Mouse (Mus musculus) kidney, embryonic 16.5 days (tissue): ENCODE results near the gene Lpcat1. TPM values are rescaled to one million over a fixed set of nuclear protein-coding genes. Genes with fewer than 3 reads are reported as not detected.

Experiments used
- ATAC-seq: fragments of 200-750 bp; cut with Nextera tagmentation; 2 replicates; pipeline ENCODE4 v1.8.0; 2017; ENCODE audit warnings: moderate TSS enrichment; ENCODE audit not compliant: low FRiP score, low TSS enrichment
- H3K27ac ChIP-seq: fragments of 300-500 bp; sonication (generic); 2 replicates; pipeline ENCODE4 v1.5.1; 2014; ENCODE audit warnings: low read length
- H3K27me3 ChIP-seq: fragments of 300-500 bp; sonication (generic); 2 replicates; pipeline ENCODE4 v1.6.1; 2014; ENCODE audit warnings: low read length, control low read depth, mixed read lengths; ENCODE audit not compliant: insufficient read depth
- H3K36me3 ChIP-seq: fragments of 300-500 bp; sonication (generic); 2 replicates; pipeline ENCODE4 v1.6.1; 2014; ENCODE audit warnings: low read length, control low read depth, mixed read lengths; ENCODE audit not compliant: insufficient read depth
- H3K4me1 ChIP-seq: fragments of 300-500 bp; sonication (generic); 2 replicates; pipeline ENCODE4 v1.6.1; 2014; ENCODE audit warnings: low read length, control low read depth, mixed read lengths; ENCODE audit not compliant: insufficient read depth
- H3K4me2 ChIP-seq: fragments of 300-500 bp; sonication (generic); replicated peaks from 2 replicates; pipeline ENCODE4 v1.6.1; 2014; ENCODE audit warnings: low read depth, low read length
- H3K4me3 ChIP-seq: fragments of 300-500 bp; sonication (generic); 2 replicates; pipeline ENCODE4 v1.5.1; 2014; ENCODE audit warnings: mild to moderate bottlenecking, low read length
- H3K9ac ChIP-seq: fragments of 300-500 bp; sonication (generic); replicated peaks from 2 replicates; pipeline ENCODE4 v1.6.1; 2014; ENCODE audit warnings: low read length
- H3K9me3 ChIP-seq: fragments of 300-500 bp; sonication (generic); 2 replicates; pipeline ENCODE4 v1.6.1; 2016; ENCODE audit warnings: low read length, control low read depth
- WGBS: fragments of 180-500 bp; shearing (Covaris S2); extraction: QIAGEN DNeasy Blood & Tissue Kit; methylation state at CpG from one replicate; pipeline ENCODE4 v1.1.7; 2014; 5-methylcytosine and 5-hydroxymethylcytosine counted together
- polyA plus RNA-seq: library from polyadenylated mRNA; unstranded; fragments of >200 nt; fragmentation: Nextera tagmentation; extraction: Ambion mirVana; gene quantifications from 2 replicates; pipeline ENCODE4 v1.2.1, GENCODE M21; 2015

Gene Lpcat1
- polyA plus RNA-seq, 1 experiment from 2014 or later = 31.1 TPM

- Histone ChIP-seq H3K4me3 (no peak overlapping the region), H3K4me1 (no peaks in the 10 kb centered on the region), H3K9me3 (no peaks in the 10 kb centered on the region), H3K27me3 (no peaks in the 10 kb centered on the region), H3K9ac (no peak overlapping the region), H3K4me2 (no peak overlapping the region), H3K36me3 (no peaks in the 10 kb centered on the region), H3K27ac (no peak overlapping the region)
- WGBS = 74% methylated on average over 7 of the region's 7 CpGs
- no peak for ATAC-seq
Observed at GRCm38 (mm10) chr13:73432466-73433149, 34.4 kb upstream of the Lpcat1 start.

DNA sequence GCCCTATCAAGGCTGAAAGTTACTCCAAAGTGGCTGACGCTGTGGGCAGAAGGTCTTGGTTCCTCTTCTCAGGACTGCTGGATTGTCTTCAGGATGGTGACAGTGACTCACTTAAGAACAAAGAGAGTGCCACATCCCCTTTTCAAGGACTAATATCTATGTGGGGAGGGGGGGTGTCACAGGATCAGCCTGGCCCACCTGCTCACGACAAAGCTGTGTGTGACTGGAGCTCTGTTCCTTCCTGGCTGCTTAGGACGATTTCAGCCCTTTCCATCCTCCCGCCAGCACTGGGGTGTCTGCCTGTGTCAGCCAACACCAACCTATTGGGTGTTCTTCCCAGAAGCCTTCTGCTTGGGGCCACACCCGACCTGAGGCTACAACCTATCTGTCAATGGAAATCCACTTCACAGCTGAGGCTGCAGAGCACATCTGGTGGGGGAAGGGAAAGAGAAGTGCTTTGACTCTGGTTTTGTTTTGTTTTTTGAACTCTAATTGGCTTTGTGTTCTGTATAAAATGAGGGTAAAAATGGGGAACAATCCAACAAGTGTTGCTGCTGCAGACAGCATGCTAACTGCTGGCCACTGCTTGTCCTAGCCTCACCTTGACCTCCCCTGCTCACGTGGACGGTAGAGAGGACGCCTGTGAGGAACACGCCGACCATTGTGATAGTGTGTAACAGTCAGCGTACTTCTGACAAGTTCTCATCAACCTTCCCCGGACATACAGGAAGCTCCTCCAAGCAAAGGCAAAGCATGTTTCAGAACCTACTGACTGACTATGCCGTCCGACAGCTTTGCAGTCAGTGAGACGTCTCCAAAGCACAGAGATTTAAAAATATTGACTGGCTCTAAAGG, 33.1 kb upstream of the Lpcat1 start:
- no peak overlapping the region for H3K4me2 ChIP-seq
- no peak overlapping the region for H3K4me3 ChIP-seq
- no peaks in the 10 kb centered on the region for H3K36me3 ChIP-seq
- no peaks in the 10 kb centered on the region for H3K9me3 ChIP-seq
- no peaks in the 10 kb centered on the region for H3K27me3 ChIP-seq
- no peak overlapping the region for H3K9ac ChIP-seq
- no peaks in the 10 kb centered on the region for H3K4me1 ChIP-seq
- no peak overlapping the region for H3K27ac ChIP-seq
- 76% methylated on average over 15 of the region's 15 CpGs for WGBS
- no peak for ATAC-seq

- no peak overlapping the region for H3K27ac ChIP-seq
- no peaks in the 10 kb centered on the region for H3K27me3 ChIP-seq
- WGBS = 73% methylated on average over 5 of the region's 5 CpGs
- no peaks in the 10 kb centered on the region for H3K36me3 ChIP-seq
- no peaks in the 10 kb centered on the region for H3K9me3 ChIP-seq
- H3K4me3 ChIP-seq = no peak overlapping the region
- no peak for ATAC-seq
- no peaks in the 10 kb centered on the region for H3K4me1 ChIP-seq
- no peak overlapping the region for H3K4me2 ChIP-seq
- no peak overlapping the region for H3K9ac ChIP-seq
Observed at GRCm38 (mm10) chr13:73434687-73435086, 32.3 kb upstream of the Lpcat1 start.

- ATAC-seq = no peak
- WGBS = 77% methylated on average over 7 of the region's 7 CpGs
Observed at GRCm38 (mm10) chr13:73435662-73436061, 31.3 kb upstream of the Lpcat1 start.

DNA sequence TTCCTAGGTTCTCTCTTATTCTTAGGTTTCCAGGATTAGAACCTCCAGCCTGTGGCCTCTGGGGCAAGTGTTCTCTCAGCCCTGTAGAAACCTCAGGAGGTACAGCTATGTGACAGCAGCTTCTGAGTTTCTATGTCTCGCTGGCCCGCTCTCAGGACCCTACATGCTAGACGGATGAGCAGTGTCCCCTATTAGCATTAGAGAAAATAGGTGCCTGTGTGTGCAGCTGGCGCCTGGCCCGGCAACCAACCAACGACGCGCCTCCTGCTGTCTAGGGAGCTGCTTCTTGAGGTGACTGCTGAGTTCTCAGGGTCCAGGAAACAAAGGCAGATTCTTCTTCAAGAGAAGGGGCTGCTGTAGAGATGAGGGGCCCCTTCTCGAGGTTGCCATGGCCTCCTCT, 27.9 kb upstream of the Lpcat1 start:
- H3K27ac ChIP-seq = no peak overlapping the region
- H3K4me2 ChIP-seq = no peak overlapping the region
- no peak overlapping the region for H3K4me3 ChIP-seq
- no peaks in the 10 kb centered on the region for H3K36me3 ChIP-seq
- H3K9me3 ChIP-seq = no peaks in the 10 kb centered on the region
- H3K27me3 ChIP-seq = no peaks in the 10 kb centered on the region
- H3K9ac ChIP-seq = no peak overlapping the region
- 80% methylated on average over 9 of the region's 9 CpGs for WGBS
- ATAC-seq = no peak
- no peaks in the 10 kb centered on the region for H3K4me1 ChIP-seq

More at GRCm38 (mm10) chr13:73435662-73436061, 31.3 kb upstream of the Lpcat1 start:
- H3K9me3 ChIP-seq = no peaks in the 10 kb centered on the region
- H3K27ac ChIP-seq = no peak overlapping the region
- no peak overlapping the region for H3K4me3 ChIP-seq
- no peak overlapping the region for H3K9ac ChIP-seq
- no peaks in the 10 kb centered on the region for H3K4me1 ChIP-seq
- H3K4me2 ChIP-seq = no peak overlapping the region
- H3K36me3 ChIP-seq = no peaks in the 10 kb centered on the region
- no peaks in the 10 kb centered on the region for H3K27me3 ChIP-seq

DNA sequence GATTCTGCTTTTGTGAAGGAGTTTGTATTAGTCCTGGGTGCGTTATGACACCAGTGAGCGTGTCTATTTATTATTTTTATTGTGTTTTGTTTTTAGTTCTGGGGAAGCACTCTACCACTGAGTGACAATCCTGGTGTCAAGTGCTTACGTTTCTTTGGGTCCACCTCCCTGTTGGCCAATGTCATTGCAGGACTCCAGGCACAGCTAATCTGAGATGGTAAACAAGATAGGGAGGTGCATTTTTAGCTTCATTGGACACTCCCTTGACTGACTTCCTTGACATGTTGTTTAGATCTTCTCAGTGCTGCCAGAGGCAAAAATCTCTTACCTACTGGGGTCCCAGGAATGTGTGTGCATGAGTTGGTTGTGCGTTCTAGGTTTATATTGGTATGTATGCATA, 26.0 kb upstream of the Lpcat1 start:
- no peak for ATAC-seq
- no peak overlapping the region for H3K4me3 ChIP-seq
- WGBS = 72% methylated on average over 4 of the region's 4 CpGs
- no peak overlapping the region for H3K27ac ChIP-seq
- no peak overlapping the region for H3K4me2 ChIP-seq
- no peaks in the 10 kb centered on the region for H3K9me3 ChIP-seq
- H3K27me3 ChIP-seq = no peaks in the 10 kb centered on the region
- H3K4me1 ChIP-seq = no peaks in the 10 kb centered on the region
- no peaks in the 10 kb centered on the region for H3K36me3 ChIP-seq
- H3K9ac ChIP-seq = no peak overlapping the region

DNA sequence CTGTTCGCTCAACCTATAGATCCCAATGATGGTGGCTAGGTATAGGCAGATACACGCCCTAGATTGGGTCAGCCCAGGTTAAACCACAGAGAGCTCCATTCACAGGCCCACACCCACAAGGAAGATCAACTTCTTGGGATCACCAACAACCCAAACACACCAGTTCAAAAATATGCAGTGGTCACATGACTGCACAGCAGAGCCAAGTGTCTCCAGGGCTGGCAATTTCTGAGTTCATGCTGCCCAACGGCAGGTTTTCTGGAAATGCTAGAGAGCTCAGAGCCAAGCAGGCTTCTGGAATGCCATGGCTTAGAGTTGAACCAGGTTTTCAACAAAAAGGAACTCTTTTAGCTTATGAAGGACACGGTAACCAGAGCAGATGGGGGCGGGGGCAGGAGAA, 25.3 kb upstream of the Lpcat1 start:
- H3K36me3 ChIP-seq = no peaks in the 10 kb centered on the region
- no peak for ATAC-seq
- no peak overlapping the region for H3K4me3 ChIP-seq

GRCm38 (mm10) chr13:73442431-73442830, 24.6 kb upstream of the Lpcat1 start:
- ATAC-seq = no peak
- H3K4me2 ChIP-seq = no peak overlapping the region
- H3K36me3 ChIP-seq = no peaks in the 10 kb centered on the region
- no peaks in the 10 kb centered on the region for H3K27me3 ChIP-seq
- 62% methylated on average over 5 of the region's 5 CpGs for WGBS
- H3K4me3 ChIP-seq = no peak overlapping the region
- peaks cover 7% of the 10 kb centered on the region; the same call in 1 of the 2 replicates for H3K4me1 ChIP-seq
- no peak overlapping the region for H3K9ac ChIP-seq
- no peaks in the 10 kb centered on the region for H3K9me3 ChIP-seq
- H3K27ac ChIP-seq = no peak overlapping the region

More for the DNA sequence above, 25.3 kb upstream of the Lpcat1 start:
- no peaks in the 10 kb centered on the region for H3K9me3 ChIP-seq
- H3K4me1 ChIP-seq = peaks cover 5% of the 10 kb centered on the region; the same call in 1 of the 2 replicates
- H3K9ac ChIP-seq = no peak overlapping the region
- no peak overlapping the region for H3K4me2 ChIP-seq
- no peaks in the 10 kb centered on the region for H3K27me3 ChIP-seq
- no peak overlapping the region for H3K27ac ChIP-seq
- 83% methylated on average over 5 of the region's 5 CpGs for WGBS

DNA sequence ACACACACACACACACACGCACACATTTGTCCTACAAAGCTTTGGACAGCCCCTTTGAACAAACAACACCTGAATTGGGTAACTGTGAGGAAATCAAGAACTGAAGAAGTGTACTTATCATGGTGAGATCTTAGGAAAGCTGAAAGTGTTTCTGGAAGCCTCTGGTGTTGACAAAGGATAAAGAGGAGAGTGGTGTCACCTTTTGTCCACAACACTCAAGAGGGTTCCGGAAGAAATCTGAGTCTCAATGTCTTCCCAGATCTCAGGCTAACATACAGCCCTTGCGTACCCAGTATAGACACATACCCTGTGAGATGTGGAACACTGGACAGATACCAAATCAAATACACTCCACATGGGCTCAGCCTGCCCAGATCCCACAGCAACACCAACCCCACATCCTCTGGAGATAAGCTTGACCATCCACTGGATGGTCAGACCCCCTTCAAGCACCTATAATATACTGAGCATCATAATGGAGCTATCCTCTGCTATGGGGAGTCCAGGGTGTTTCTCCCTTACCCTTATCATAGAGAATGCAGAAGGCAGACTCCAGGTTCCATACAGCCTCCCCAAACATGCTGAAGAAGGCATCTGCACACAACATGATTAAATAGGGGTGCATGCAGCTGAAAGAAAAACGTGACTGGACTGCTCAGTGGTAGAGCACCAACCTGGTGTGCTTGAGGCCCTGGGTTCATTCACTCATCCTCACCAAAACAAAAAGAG, 23.7 kb upstream of the Lpcat1 start:
- H3K27ac ChIP-seq = no peak overlapping the region
- no peak overlapping the region for H3K4me2 ChIP-seq
- WGBS = 80% methylated on average over 4 of the region's 4 CpGs

More for the DNA sequence above, 23.7 kb upstream of the Lpcat1 start:
- Histone ChIP-seq H3K4me1 (peaks cover 7% of the 10 kb centered on the region; the same call in 1 of the 2 replicates), H3K27me3 (no peaks in the 10 kb centered on the region), H3K9ac (no peak overlapping the region), H3K4me3 (no peak overlapping the region), H3K9me3 (no peaks in the 10 kb centered on the region), H3K36me3 (no peaks in the 10 kb centered on the region)
- ATAC-seq = no peak
